Mouse (Mus musculus): Measurements from ENCODE around the gene Ints6. TPM values are rescaled to one million over a fixed set of nuclear protein-coding genes. Genes with fewer than 3 reads are reported as not detected.

The Ints6 gene
- polyA plus RNA-seq (2015; fragmentation: Nextera tagmentation; extraction: Ambion mirVana): 6.7 and 10.3 TPM in 2 replicates

- peak within 1 kb of the TSS; percentile 100 for H3K27ac ChIP-seq (replicated peaks)
- H3K27me3 ChIP-seq (ENCODE audit: control insufficient read depth, insufficient read depth, low read length): no peaks in the 10 kb centered on the region
- no peaks in the 10 kb centered on the region for H3K9me3 ChIP-seq (ENCODE audit: control insufficient read depth, low read length)
- H3K4me1 ChIP-seq (replicated peaks; ENCODE audit: control insufficient read depth, insufficient read depth): no peaks in the 10 kb centered on the region
- peak within 1 kb of the TSS; percentile 100 for H3K9ac ChIP-seq (ENCODE audit: low read length)
- ATAC-seq (ENCODE audit: low FRiP score, low TSS enrichment) (peak; percentile 98), DNase-seq (ENCODE audit: low spot score) (peak; percentile 99)
- H3K4me3 ChIP-seq (ENCODE audit: low read depth, low read length): peak within 1 kb of the TSS; percentile 99
- under 1% methylated on average over 66 of the region's 72 CpGs for WGBS
- TF ChIP-seq CTCF (IDR thresholded peaks at IDR 0.05; ENCODE audit: low read depth) (no peak; the same call in 1 of the 2 replicates), EP300 (optimal IDR thresholded peaks at IDR 0.05) (no peak)
- peak within 1 kb of the TSS; percentile 88 for H3K4me2 ChIP-seq (replicated peaks; ENCODE audit: low read depth)
- H3K36me3 ChIP-seq (ENCODE audit: control insufficient read depth, insufficient read depth, low read length): no peaks in the 10 kb centered on the region
Measured at GRCm38 (mm10) chr14:62761036-62761881, at the start of gene Ints6. Gene Ints6, minus strand, starts transcription at chr14:62761169.

- no peak for ATAC-seq (ENCODE audit: low FRiP score, low TSS enrichment)
- no peak for DNase-seq (ENCODE audit: low spot score)
- no peak overlapping the region for H3K4me3 ChIP-seq (ENCODE audit: low read depth, low read length)
- H3K27me3 ChIP-seq (ENCODE audit: control insufficient read depth, insufficient read depth, low read length): no peaks in the 10 kb centered on the region
- H3K36me3 ChIP-seq (ENCODE audit: control insufficient read depth, insufficient read depth, low read length): no peaks in the 10 kb centered on the region
- H3K9ac ChIP-seq (ENCODE audit: low read length): no peak overlapping the region
- no peak overlapping the region for H3K27ac ChIP-seq (replicated peaks)
- no peaks in the 10 kb centered on the region for H3K9me3 ChIP-seq (ENCODE audit: control insufficient read depth, low read length)
- 49% methylated on average over 7 of the region's 7 CpGs for WGBS
- no peak overlapping the region for H3K4me2 ChIP-seq (replicated peaks; ENCODE audit: low read depth)
- no peak for TF ChIP-seq EP300 (optimal IDR thresholded peaks at IDR 0.05)
- no peak for TF ChIP-seq CTCF (IDR thresholded peaks at IDR 0.05; ENCODE audit: low read depth)
- no peaks in the 10 kb centered on the region for H3K4me1 ChIP-seq (replicated peaks; ENCODE audit: control insufficient read depth, insufficient read depth)
Measured at GRCm38 (mm10) chr14:62808661-62809523, 47.9 kb upstream of the Ints6 start.

- H3K4me2 ChIP-seq (replicated peaks; ENCODE audit: low read depth): no peak overlapping the region
- WGBS: 33% methylated on average over 3 of the region's 3 CpGs
- no peaks in the 10 kb centered on the region for H3K27me3 ChIP-seq (ENCODE audit: control insufficient read depth, insufficient read depth, low read length)
- no peaks in the 10 kb centered on the region for H3K9me3 ChIP-seq (ENCODE audit: control insufficient read depth, low read length)
- H3K4me3 ChIP-seq (ENCODE audit: low read depth, low read length): no peak overlapping the region
- no peak overlapping the region for H3K27ac ChIP-seq (replicated peaks)
- no peak overlapping the region for H3K9ac ChIP-seq (ENCODE audit: low read length)
- TF ChIP-seq CTCF (IDR thresholded peaks at IDR 0.05; ENCODE audit: low read depth) (no peak), EP300 (optimal IDR thresholded peaks at IDR 0.05) (no peak)
- no peaks in the 10 kb centered on the region for H3K4me1 ChIP-seq (replicated peaks; ENCODE audit: control insufficient read depth, insufficient read depth)
- no peaks in the 10 kb centered on the region for H3K36me3 ChIP-seq (ENCODE audit: control insufficient read depth, insufficient read depth, low read length)
- DNase-seq (ENCODE audit: low spot score) (peak; percentile 16), ATAC-seq (ENCODE audit: low FRiP score, low TSS enrichment) (peak; percentile 59; the same call in 1 of the 2 replicates)
Measured at GRCm38 (mm10) chr14:62806921-62807320, 46.0 kb upstream of the Ints6 start.

GRCm38 (mm10) chr14:62803204-62803603, 42.2 kb upstream of the Ints6 start:
- ATAC-seq (ENCODE audit: low FRiP score, low TSS enrichment) (no peak), DNase-seq (ENCODE audit: low spot score) (no peak)
- H3K4me3 ChIP-seq (ENCODE audit: low read depth, low read length): no peak overlapping the region
- H3K9me3 ChIP-seq (ENCODE audit: control insufficient read depth, low read length): no peaks in the 10 kb centered on the region
- H3K27me3 ChIP-seq (ENCODE audit: control insufficient read depth, insufficient read depth, low read length): no peaks in the 10 kb centered on the region
- no peak overlapping the region for H3K4me2 ChIP-seq (replicated peaks; ENCODE audit: low read depth)
- no peaks in the 10 kb centered on the region for H3K36me3 ChIP-seq (ENCODE audit: control insufficient read depth, insufficient read depth, low read length)
- no peak for TF ChIP-seq EP300 (optimal IDR thresholded peaks at IDR 0.05)
- no peak for TF ChIP-seq CTCF (IDR thresholded peaks at IDR 0.05; ENCODE audit: low read depth)
- H3K27ac ChIP-seq (replicated peaks): no peak overlapping the region
- WGBS: 54% methylated on average over 5 of the region's 5 CpGs
- no peak overlapping the region for H3K9ac ChIP-seq (ENCODE audit: low read length)
- no peaks in the 10 kb centered on the region for H3K4me1 ChIP-seq (replicated peaks; ENCODE audit: control insufficient read depth, insufficient read depth)

- Histone ChIP-seq H3K4me1 (replicated peaks; ENCODE audit: control insufficient read depth, insufficient read depth) (no peaks in the 10 kb centered on the region), H3K27ac (replicated peaks) (no peak overlapping the region), H3K9me3 (ENCODE audit: control insufficient read depth, low read length) (no peaks in the 10 kb centered on the region), H3K36me3 (ENCODE audit: control insufficient read depth, insufficient read depth, low read length) (no peaks in the 10 kb centered on the region), H3K27me3 (ENCODE audit: control insufficient read depth, insufficient read depth, low read length) (no peaks in the 10 kb centered on the region), H3K4me3 (ENCODE audit: low read depth, low read length) (no peak overlapping the region), H3K4me2 (replicated peaks; ENCODE audit: low read depth) (no peak overlapping the region), H3K9ac (ENCODE audit: low read length) (no peak overlapping the region)
- no peak for TF ChIP-seq CTCF (IDR thresholded peaks at IDR 0.05; ENCODE audit: low read depth)
- TF ChIP-seq EP300 (optimal IDR thresholded peaks at IDR 0.05): no peak
- WGBS: 66% methylated on average over 3 of the region's 3 CpGs
- no peak for DNase-seq (ENCODE audit: low spot score)
- no peak for ATAC-seq (ENCODE audit: low FRiP score, low TSS enrichment)
Measured at GRCm38 (mm10) chr14:62800791-62801190, 39.8 kb upstream of the Ints6 start.

Data from stomach, postnatal 0 days (tissue).